Mouse (Mus musculus) midbrain, embryonic 10.5 days (tissue): ENCODE results near the gene Slc39a1. TPM values are rescaled to one million over a fixed set of nuclear protein-coding genes. Genes with fewer than 3 reads are reported as not detected.

ENCODE experiments used
- microRNA-seq: library from miRNA; unstranded; fragments of <30 nt; microRNA quantifications from one replicate; pipeline ENCODE4, GENCODE M21; 2017
- polyA plus RNA-seq: library from polyadenylated mRNA; unstranded; fragments of >200 nt; fragmentation: Nextera tagmentation; extraction: Ambion mirVana; gene quantifications from 2 replicates; pipeline ENCODE4 v1.2.1, GENCODE M21; 2016

The Slc39a1 gene
- polyA plus RNA-seq, 1 experiment from 2014 or later = 69.6 TPM

Small RNA genes within 50 kb of the gene (microRNA-seq; reads per million reads assigned to microRNA genes)
- gene Mir7012 = not detected

Other genes starting within 250 kb of the Slc39a1 start
- gene Hax1, start 249.4 kb upstream of the Slc39a1 start, polyA plus RNA-seq = 172 and 182 TPM in 2 replicates
- gene 4933434E20Rik, start 196.5 kb upstream of the Slc39a1 start, polyA plus RNA-seq = 235 and 237 TPM in 2 replicates
- gene Ubap2l, start 195.5 kb upstream of the Slc39a1 start, polyA plus RNA-seq = 196 and 204 TPM in 2 replicates
- gene Tpm3, start 175.5 kb upstream of the Slc39a1 start, polyA plus RNA-seq = 576 and 578 TPM in 2 replicates
- gene Nup210l, start 144.0 kb upstream of the Slc39a1 start, polyA plus RNA-seq = 0.43 and 0.62 TPM in 2 replicates
- gene Rps27, start 34.5 kb upstream of the Slc39a1 start, polyA plus RNA-seq = 1,039 and 1,132 TPM in 2 replicates
- gene Rab13, start 34.5 kb upstream of the Slc39a1 start, polyA plus RNA-seq = 25.8 and 26.8 TPM in 2 replicates
- gene Jtb, start 16.6 kb upstream of the Slc39a1 start, polyA plus RNA-seq = 93.6 and 96.3 TPM in 2 replicates
- 4.6 and 4.9 TPM in 2 replicates for gene Creb3l4, start 4.7 kb upstream of the Slc39a1 start, polyA plus RNA-seq
- gene Crtc2, start 6.0 kb downstream of the Slc39a1 start, polyA plus RNA-seq = 18.5 and 20.9 TPM in 2 replicates
- gene Dennd4b, start 17.0 kb downstream of the Slc39a1 start, polyA plus RNA-seq = 6.9 and 7.0 TPM in 2 replicates
- gene Gatad2b, start 45.0 kb downstream of the Slc39a1 start, polyA plus RNA-seq = 13.6 and 14.1 TPM in 2 replicates
- 16.4 and 20.1 TPM in 2 replicates for gene Slc27a3, start 141.8 kb downstream of the Slc39a1 start, polyA plus RNA-seq
- gene Ints3, start 185.4 kb downstream of the Slc39a1 start, polyA plus RNA-seq = 36.2 and 36.9 TPM in 2 replicates
- 2.9 and 3.3 TPM in 2 replicates for gene Npr1, start 217.7 kb downstream of the Slc39a1 start, polyA plus RNA-seq
- gene Ilf2, start 228.0 kb downstream of the Slc39a1 start, polyA plus RNA-seq = 343 and 346 TPM in 2 replicates
- gene Snapin, start 242.9 kb downstream of the Slc39a1 start, polyA plus RNA-seq = 65.5 and 75.1 TPM in 2 replicates